Mouse (Mus musculus) splenic B cell, adult 2 months (primary cell): ENCODE results near the gene Tmem161b.

ENCODE experiments used
- DNase-seq: peaks from one replicate; pipeline ENCODE4 v3.0.0-alpha.2; 2011; ENCODE audit warnings: low read depth, low spot score
- H3K27me3 ChIP-seq: 2 replicates; pipeline ENCODE4 v1.6.1; 2012; ENCODE audit warnings: mild to moderate bottlenecking, low read length, moderate library complexity, mixed read lengths; ENCODE audit not compliant: control insufficient read depth, poor library complexity, insufficient read depth, severe bottlenecking
- H3K36me3 ChIP-seq: 2 replicates; pipeline ENCODE4 v1.6.1; 2012; ENCODE audit warnings: mild to moderate bottlenecking, low read length, moderate library complexity, mixed read lengths; ENCODE audit not compliant: control insufficient read depth, poor library complexity, insufficient read depth, severe bottlenecking

The Tmem161b gene

GRCm38 (mm10) chr13:84284764-84285558, 62.9 kb downstream of the Tmem161b start:
- DNase-seq: no peak
- H3K27me3 ChIP-seq: no peaks in the 10 kb centered on the region
- peaks cover 5% of the 10 kb centered on the region; the same call in 1 of the 2 replicates for H3K36me3 ChIP-seq

DNA sequence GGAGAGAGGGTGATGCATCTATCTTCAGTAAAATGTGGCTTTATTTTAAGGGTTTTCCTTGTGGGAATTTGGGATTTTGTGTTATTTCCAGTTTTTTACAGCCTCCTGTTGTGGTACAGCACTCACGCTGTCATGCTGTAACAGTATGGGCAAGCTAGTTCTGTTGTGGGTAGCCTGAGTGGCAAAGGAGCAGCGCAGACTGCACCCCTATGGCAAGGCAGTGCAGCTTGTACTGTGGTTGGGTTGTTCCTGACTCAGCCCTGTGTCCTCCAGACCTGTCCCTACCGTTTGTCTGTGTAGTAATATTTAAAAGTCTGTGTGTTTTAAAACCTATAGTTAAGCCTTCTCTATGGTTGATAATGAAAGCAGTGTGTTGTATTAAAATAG, 63.5 kb downstream of the Tmem161b start:
- Histone ChIP-seq H3K36me3 (peaks cover 5% of the 10 kb centered on the region; the same call in 1 of the 2 replicates), H3K27me3 (no peaks in the 10 kb centered on the region)
- no peak for DNase-seq

DNA sequence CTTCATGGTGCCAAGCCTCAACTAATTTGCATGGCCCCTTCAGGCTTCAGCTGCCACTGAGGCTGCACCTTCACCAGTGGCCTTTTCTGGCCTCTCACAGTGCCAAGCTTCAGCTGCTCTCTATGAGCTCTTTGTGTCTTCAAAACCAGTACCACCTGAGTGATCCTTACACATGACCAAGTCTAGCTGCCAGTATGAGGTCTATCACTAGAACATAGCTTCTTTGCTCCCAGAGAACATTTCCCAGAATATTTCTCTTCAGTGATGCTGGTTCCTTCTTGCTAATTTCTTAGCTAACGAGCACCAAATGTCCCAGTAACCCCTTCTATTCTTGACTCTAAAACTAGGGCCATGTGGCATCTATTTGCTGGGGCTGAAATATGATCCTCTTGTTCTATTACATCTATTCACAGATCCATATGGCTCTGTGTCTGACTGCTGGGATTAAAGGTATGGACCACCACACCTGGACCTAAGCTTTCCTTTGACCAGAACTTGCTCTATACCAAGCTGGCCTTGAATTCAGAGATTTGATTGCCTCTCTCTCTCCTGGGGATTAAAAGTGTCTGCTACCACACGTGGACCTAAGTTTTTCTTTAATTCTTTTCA, 77.5 kb downstream of the Tmem161b start:
- no peak for DNase-seq
- H3K36me3 ChIP-seq: peaks cover 2% of the 10 kb centered on the region

DNA sequence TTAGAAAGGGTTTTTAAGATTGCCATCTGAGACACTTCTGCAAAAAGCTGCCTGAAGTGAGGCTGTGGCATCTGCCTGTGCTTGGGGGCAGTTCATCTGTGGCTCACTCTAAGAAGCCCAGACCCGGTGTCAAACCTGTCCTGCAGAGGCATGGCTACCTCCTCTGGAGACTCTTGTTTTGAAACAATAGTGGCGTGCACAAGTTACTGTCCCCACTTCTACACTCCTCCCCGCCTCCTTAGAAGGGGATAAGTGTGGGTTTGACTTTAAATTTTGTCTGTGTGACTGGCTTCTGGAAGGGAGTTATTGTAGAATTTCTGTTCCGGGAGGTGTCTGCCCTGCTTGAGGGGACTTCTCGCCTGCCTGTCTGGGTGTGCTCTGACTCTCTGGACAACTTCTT, 121.2 kb downstream of the Tmem161b start:
- no peak for DNase-seq
- H3K27me3 ChIP-seq: no peaks in the 10 kb centered on the region; the same call in 1 of the 2 replicates
- no peaks in the 10 kb centered on the region for H3K36me3 ChIP-seq

More for the DNA sequence above, 77.5 kb downstream of the Tmem161b start:
- no peaks in the 10 kb centered on the region for H3K27me3 ChIP-seq

DNA sequence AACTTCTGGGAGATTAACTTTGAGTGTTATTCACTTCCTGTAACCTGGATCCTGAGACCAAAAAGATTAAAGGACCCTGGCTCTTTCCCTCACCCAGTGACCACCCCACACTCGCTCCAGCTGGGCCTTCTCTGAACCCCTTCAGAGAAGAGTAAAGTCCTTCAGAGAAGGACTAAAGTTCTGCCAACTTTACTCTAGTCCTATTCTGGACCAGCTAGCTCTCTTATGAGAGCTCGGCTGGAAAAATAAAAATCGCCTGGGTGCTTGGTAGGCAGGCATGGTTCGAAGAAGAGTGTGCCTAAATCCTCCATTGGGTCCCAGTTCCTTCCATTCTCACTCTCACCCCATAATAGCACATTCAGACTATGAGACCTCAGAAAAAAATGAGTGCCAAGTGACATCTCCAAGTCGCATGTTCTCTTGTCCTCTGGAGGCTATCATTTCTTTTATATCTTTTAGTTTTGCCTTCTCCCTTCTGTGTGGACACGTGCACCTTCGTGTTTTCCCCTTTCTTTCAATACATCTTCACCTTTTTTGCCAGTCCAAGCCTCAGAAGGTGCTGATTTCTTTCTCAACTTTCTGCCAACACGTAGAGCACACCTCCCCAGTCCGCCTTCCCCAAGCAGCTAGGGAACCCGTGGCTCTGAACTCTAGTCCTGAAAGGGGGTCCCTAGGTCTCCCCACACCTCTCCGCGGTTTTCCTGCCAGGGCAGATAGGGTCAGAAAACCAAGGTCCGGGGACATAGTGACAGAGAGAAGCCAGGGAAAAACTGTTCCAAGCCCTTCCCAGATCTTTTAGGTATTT, 121.8 kb downstream of the Tmem161b start:
- no peak for DNase-seq
- Histone ChIP-seq H3K27me3 (no peaks in the 10 kb centered on the region; the same call in 1 of the 2 replicates), H3K36me3 (no peaks in the 10 kb centered on the region)

DNA sequence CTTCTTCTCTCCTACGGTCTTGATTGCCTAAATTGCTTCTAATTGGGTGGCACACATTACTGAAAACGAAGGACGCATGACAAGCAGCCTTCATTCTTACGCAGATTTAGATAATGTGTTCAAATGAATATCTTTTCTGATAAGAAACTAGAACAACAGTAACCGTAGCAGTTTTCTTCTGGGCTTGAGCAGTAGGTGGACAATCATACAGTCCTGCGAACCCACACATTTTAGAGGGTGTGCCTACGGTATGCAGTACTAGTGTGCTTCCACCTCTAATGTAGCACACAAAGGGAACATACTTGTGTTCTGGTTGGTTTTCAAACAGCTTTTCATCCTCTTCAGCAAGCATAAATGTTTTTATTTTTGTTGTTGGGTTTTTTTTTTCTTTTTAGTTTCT, 122.6 kb downstream of the Tmem161b start:
- Histone ChIP-seq H3K27me3 (no peaks in the 10 kb centered on the region; the same call in 1 of the 2 replicates), H3K36me3 (no peaks in the 10 kb centered on the region)
- no peak for DNase-seq

GRCm38 (mm10) chr13:84345114-84345513, 123.0 kb downstream of the Tmem161b start:
- Histone ChIP-seq H3K27me3 (no peaks in the 10 kb centered on the region; the same call in 1 of the 2 replicates), H3K36me3 (no peaks in the 10 kb centered on the region)
- DNase-seq: no peak
